Comparison of ENCODE assay signal across 23 mouse cellular contexts in the genomic region with DNA sequence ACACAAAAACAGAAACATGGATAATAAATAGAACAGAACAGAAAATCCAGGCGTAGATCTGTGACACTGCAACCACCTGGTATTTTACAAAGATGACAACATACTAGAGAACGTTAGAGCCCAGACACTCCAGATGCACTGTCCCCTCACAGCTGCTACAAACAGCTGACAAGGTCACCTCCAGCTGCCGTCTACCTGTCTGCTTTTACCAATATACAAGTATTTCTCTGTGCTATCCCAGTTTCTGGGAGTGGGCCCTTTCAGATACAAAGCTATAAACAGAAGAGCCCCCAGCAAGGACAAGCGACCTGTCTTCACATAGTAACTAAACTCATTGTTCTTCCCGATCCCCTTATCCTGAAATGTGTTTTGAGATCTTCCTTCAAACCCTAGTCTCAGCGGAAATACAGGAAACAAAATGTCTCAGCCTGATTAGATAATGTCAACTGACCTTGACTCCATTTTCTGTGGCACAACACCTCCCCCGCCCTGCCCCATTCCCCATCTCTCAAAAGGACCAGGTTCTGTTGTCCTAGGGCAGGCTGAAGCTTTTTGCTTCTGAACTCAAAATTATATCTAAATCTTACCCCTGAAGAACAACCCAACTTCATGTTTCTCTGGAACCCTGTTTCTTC. TPM values are rescaled to one million over a fixed set of nuclear protein-coding genes. Genes with fewer than 3 reads are reported as not detected.
DNase-seq lines count a peak whose midpoint lies in the region; ATAC-seq and TF ChIP-seq lines count a peak whose summit lies in the region.
"Had no signal": no experiment of that assay in that cellular context is flagged by ENCODE, and none has a peak within 500 bp of the region (broad histone marks: within the 10 kb centered on the region; RNA-seq: fewer than 3 reads in every experiment).

No protein-coding gene starts in this region.

- ATAC-seq in heart, embryonic 11.5 days (replicated peaks; ENCODE audit: insufficient number of reproducible peaks, low FRiP score, low TSS enrichment), result no peak
- ATAC-seq in liver, embryonic 12.5 days, result no peak
- no peak for ATAC-seq in liver, postnatal 0 days
- peak; percentile 45 for ATAC-seq in megakaryocyte-erythroid progenitor cell, adult 5-6 weeks (replicated peaks; ENCODE audit: low FRiP score, low TSS enrichment, poor library complexity, severe bottlenecking)
- ATAC-seq in hindbrain, embryonic 11.5 days (ENCODE audit: low FRiP score), result no peak
- ATAC-seq: forebrain, embryonic 14.5 days; midbrain, embryonic 13.5 days had no signal

- H3K4me2 ChIP-seq in heart, embryonic 11.5 days, result no peak overlapping the region
- H3K4me2 ChIP-seq in liver, embryonic 12.5 days, result peak overlapping the region; percentile 7; the same call in 1 of the 2 replicates
- no peak overlapping the region for H3K4me2 ChIP-seq in liver, postnatal 0 days (ENCODE audit: low read depth, low read length)
- no peak overlapping the region for H3K4me2 ChIP-seq in hindbrain, embryonic 11.5 days (replicated peaks; ENCODE audit: low read depth, low read length)
- H3K4me2 ChIP-seq: hindbrain, embryonic 14.5 days; limb, embryonic 13.5 days; liver, embryonic 15.5 days; lung, embryonic 15.5 days; midbrain, embryonic 13.5 days had no signal

- H3K9ac ChIP-seq in heart, embryonic 11.5 days (ENCODE audit: low read depth, low read length), result no peak overlapping the region
- H3K9ac ChIP-seq in liver, embryonic 12.5 days, result no peak overlapping the region
- H3K9ac ChIP-seq in liver, postnatal 0 days (replicated peaks), result no peak overlapping the region
- no peak overlapping the region for H3K9ac ChIP-seq in hindbrain, embryonic 11.5 days (ENCODE audit: low read depth, low read length)
- H3K9ac ChIP-seq: hindbrain, embryonic 14.5 days; limb, embryonic 13.5 days; liver, embryonic 15.5 days; lung, embryonic 15.5 days; midbrain, embryonic 13.5 days had no signal

- H3K4me3 ChIP-seq in heart, embryonic 11.5 days (ENCODE audit: low read depth, low read length), result no peak overlapping the region
- no peak overlapping the region for H3K4me3 ChIP-seq in liver, embryonic 12.5 days
- no peak overlapping the region for H3K4me3 ChIP-seq in liver, postnatal 0 days (ENCODE audit: low read depth, low read length)
- no peak overlapping the region for H3K4me3 ChIP-seq in hindbrain, embryonic 11.5 days (ENCODE audit: low read depth, low read length)
- H3K4me3 ChIP-seq: gastrocnemius, adult 2 months; limb, embryonic 13.5 days; liver, embryonic 15.5 days; lung, embryonic 15.5 days; midbrain, embryonic 13.5 days had no signal

- no peak for TF ChIP-seq CTCF in liver, postnatal 0 days (IDR thresholded peaks at IDR 0.05; ENCODE audit: low read depth)

- intact Hi-C loops in heart, postnatal 36 days (cut with DNase I), result no loop called here

- H3K36me3 ChIP-seq in heart, embryonic 11.5 days (ENCODE audit: control insufficient read depth, insufficient read depth, low read length), result peaks cover 13% of the 10 kb centered on the region
- peaks cover 26% of the 10 kb centered on the region for H3K36me3 ChIP-seq in liver, embryonic 12.5 days
- H3K36me3 ChIP-seq in liver, postnatal 0 days (replicated peaks; ENCODE audit: insufficient read depth, low read length), result peaks cover 18% of the 10 kb centered on the region
- H3K36me3 ChIP-seq in hindbrain, embryonic 11.5 days (ENCODE audit: control insufficient read depth, insufficient read depth, low read length), result peaks cover 4% of the 10 kb centered on the region; the same call in 1 of the 2 replicates

- H3K9me3 ChIP-seq in heart, embryonic 11.5 days (replicated peaks; ENCODE audit: control insufficient read depth, low read length), result peaks cover 3% of the 10 kb centered on the region; the same call in 1 of the 2 replicates
- H3K9me3 ChIP-seq in liver, embryonic 12.5 days (replicated peaks), result peaks cover 9% of the 10 kb centered on the region
- peaks cover 5% of the 10 kb centered on the region; the same call in 1 of the 2 replicates for H3K9me3 ChIP-seq in liver, postnatal 0 days (ENCODE audit: low read length)
- no peaks in the 10 kb centered on the region for H3K9me3 ChIP-seq in hindbrain, embryonic 11.5 days (ENCODE audit: control insufficient read depth, low read length)
- H3K9me3 ChIP-seq: liver, embryonic 15.5 days; lung, embryonic 15.5 days; midbrain, embryonic 13.5 days had no signal

- WGBS in heart, embryonic 11.5 days (ENCODE audit: insufficient replicate concordance), result 35% methylated on average over 7 of the region's 7 CpGs
- 10% methylated on average over 7 of the region's 7 CpGs for WGBS in liver, embryonic 12.5 days (ENCODE audit: insufficient replicate concordance)
- 22% methylated on average over 7 of the region's 7 CpGs for WGBS in liver, postnatal 0 days (ENCODE audit: insufficient replicate concordance)
- 78% methylated on average over 7 of the region's 7 CpGs for WGBS in hindbrain, embryonic 11.5 days

- H3K27ac ChIP-seq in heart, embryonic 11.5 days (ENCODE audit: low read depth, low read length), result peak overlapping the region; percentile 41; the same call in 1 of the 2 replicates
- no peak overlapping the region for H3K27ac ChIP-seq in liver, embryonic 12.5 days
- no peak overlapping the region for H3K27ac ChIP-seq in liver, postnatal 0 days (ENCODE audit: low read depth)
- no peak overlapping the region for H3K27ac ChIP-seq in hindbrain, embryonic 11.5 days (ENCODE audit: low read depth, low read length)
- H3K27ac ChIP-seq: gastrocnemius, adult 2 months; hindbrain, embryonic 14.5 days; limb, embryonic 13.5 days; lung, embryonic 15.5 days; midbrain, embryonic 13.5 days had no signal

- peaks cover 16% of the 10 kb centered on the region for H3K4me1 ChIP-seq in heart, embryonic 11.5 days (ENCODE audit: control insufficient read depth, insufficient read depth, low read length)
- H3K4me1 ChIP-seq in liver, embryonic 12.5 days, result peaks cover 15% of the 10 kb centered on the region
- no peaks in the 10 kb centered on the region; the same call in 1 of the 2 replicates for H3K4me1 ChIP-seq in liver, postnatal 0 days (ENCODE audit: insufficient read depth)
- H3K4me1 ChIP-seq in hindbrain, embryonic 11.5 days (replicated peaks; ENCODE audit: control insufficient read depth, insufficient read depth, low read length), result no peaks in the 10 kb centered on the region
- H3K4me1 ChIP-seq: lung, embryonic 15.5 days; midbrain, embryonic 13.5 days had no signal

- no peaks in the 10 kb centered on the region for H3K27me3 ChIP-seq in heart, embryonic 11.5 days (ENCODE audit: control insufficient read depth, insufficient read depth, low read length)
- H3K27me3 ChIP-seq in liver, embryonic 12.5 days (replicated peaks), result no peaks in the 10 kb centered on the region
- no peaks in the 10 kb centered on the region for H3K27me3 ChIP-seq in liver, postnatal 0 days (ENCODE audit: insufficient read depth, low read length)
- no peaks in the 10 kb centered on the region for H3K27me3 ChIP-seq in hindbrain, embryonic 11.5 days (ENCODE audit: control insufficient read depth, insufficient read depth, low read length)
- H3K27me3 ChIP-seq: limb, embryonic 13.5 days; liver, embryonic 15.5 days; lung, embryonic 15.5 days; midbrain, embryonic 13.5 days had no signal

- TF ChIP-seq EP300 in liver, postnatal 0 days (IDR thresholded peaks at IDR 0.05; ENCODE audit: low read depth), result no peak

- DNase-seq in heart, postnatal 36 days, result no peak
- DNase-seq in liver, postnatal 0 days, result no peak
- peak; percentile 25 for DNase-seq in R1 (ENCODE audit: low read depth, low spot score)
- DNase-seq in hindbrain, embryonic 11.5 days (ENCODE audit: low spot score), result no peak
- DNase-seq: adrenal gland, postnatal 14 days; B cell, adult 2 months; cerebellum, adult 11 months; cerebellum, adult 9-10 months; cerebellum, postnatal 36 days; gastrocnemius, adult 2 months; gastrocnemius, postnatal 36 days; kidney, adult 11 months; kidney, postnatal 14 days; thymus, adult 2 months had no signal

RNA-seq across cellular contexts. Expression of a gene that starts 16.0 kb away (rescaled TPM):
- 396 and 399 TPM in 2 replicates for polyA plus RNA-seq in heart, embryonic 11.5 days (2014; fragmentation: Nextera tagmentation; extraction: Ambion mirVana)
- total RNA-seq in heart, postnatal 36 days (2021), result 10 to 100 TPM; 61.7 to 69.7 TPM
- 307 and 311 TPM in 2 replicates for polyA plus RNA-seq in liver, embryonic 12.5 days (2016; fragmentation: Nextera tagmentation; extraction: Ambion mirVana)
- polyA plus RNA-seq in liver, postnatal 0 days (2015; fragmentation: Nextera tagmentation; extraction: Ambion mirVana), result 169 and 174 TPM in 2 replicates
- total RNA-seq in megakaryocyte-erythroid progenitor cell, adult 5-6 weeks (2014; fragmentation: Nextera tagmentation), result 292 and 301 TPM in 2 replicates
- 423 and 530 TPM in 2 replicates for total RNA-seq in megakaryocyte-erythroid progenitor cell, adult 5-6 weeks (2017)
- polyA plus RNA-seq in hindbrain, embryonic 11.5 days (2014; fragmentation: Nextera tagmentation; extraction: Ambion mirVana), result 660 and 672 TPM in 2 replicates

RNA-seq across cellular contexts. Expression of a gene that starts 16.5 kb away (rescaled TPM):
- polyA plus RNA-seq in heart, embryonic 11.5 days (2014; fragmentation: Nextera tagmentation; extraction: Ambion mirVana), result 856 and 1,080 TPM in 2 replicates
- 100 to 1,000 TPM; 408 to 439 TPM for total RNA-seq in heart, postnatal 36 days (2021)
- 1,236 and 1,328 TPM in 2 replicates for polyA plus RNA-seq in liver, embryonic 12.5 days (2016; fragmentation: Nextera tagmentation; extraction: Ambion mirVana)
- polyA plus RNA-seq in liver, postnatal 0 days (2015; fragmentation: Nextera tagmentation; extraction: Ambion mirVana), result 546 and 587 TPM in 2 replicates
- total RNA-seq in megakaryocyte-erythroid progenitor cell, adult 5-6 weeks (2014; fragmentation: Nextera tagmentation), result 1,156 and 1,577 TPM in 2 replicates
- 1,688 and 2,170 TPM in 2 replicates for total RNA-seq in megakaryocyte-erythroid progenitor cell, adult 5-6 weeks (2017)
- polyA plus RNA-seq in hindbrain, embryonic 11.5 days (2014; fragmentation: Nextera tagmentation; extraction: Ambion mirVana), result 1,561 and 1,692 TPM in 2 replicates

RNA-seq across cellular contexts. Expression of a gene that starts 37.5 kb away (rescaled TPM):
- 23.0 and 26.1 TPM in 2 replicates for polyA plus RNA-seq in heart, embryonic 11.5 days (2014; fragmentation: Nextera tagmentation; extraction: Ambion mirVana)
- 10 to 100 TPM; 11.7 to 12.6 TPM for total RNA-seq in heart, postnatal 36 days (2021)
- 5.2 and 5.4 TPM in 2 replicates for polyA plus RNA-seq in liver, embryonic 12.5 days (2016; fragmentation: Nextera tagmentation; extraction: Ambion mirVana)
- 15.3 and 17.7 TPM in 2 replicates for polyA plus RNA-seq in liver, postnatal 0 days (2015; fragmentation: Nextera tagmentation; extraction: Ambion mirVana)
- 17.0 and 36.2 TPM in 2 replicates for total RNA-seq in megakaryocyte-erythroid progenitor cell, adult 5-6 weeks (2014; fragmentation: Nextera tagmentation)
- total RNA-seq in megakaryocyte-erythroid progenitor cell, adult 5-6 weeks (2017), result 16.2 and 55.9 TPM in 2 replicates
- polyA plus RNA-seq in hindbrain, embryonic 11.5 days (2014; fragmentation: Nextera tagmentation; extraction: Ambion mirVana), result 45.3 and 47.6 TPM in 2 replicates

RNA-seq across cellular contexts. Expression of a gene that starts 53.7 kb away (rescaled TPM):
- 3.4 and 4.7 TPM in 2 replicates for polyA plus RNA-seq in heart, embryonic 11.5 days (2014; fragmentation: Nextera tagmentation; extraction: Ambion mirVana)
- under 1 TPM; 0.35 to 0.36 TPM for total RNA-seq in heart, postnatal 36 days (2021)
- 0.23 and 0.29 TPM in 2 replicates for polyA plus RNA-seq in liver, embryonic 12.5 days (2016; fragmentation: Nextera tagmentation; extraction: Ambion mirVana)
- 0.15 and 0.16 TPM in 2 replicates for polyA plus RNA-seq in liver, postnatal 0 days (2015; fragmentation: Nextera tagmentation; extraction: Ambion mirVana)
- total RNA-seq in megakaryocyte-erythroid progenitor cell, adult 5-6 weeks (2014; fragmentation: Nextera tagmentation), result not detected in 2 replicates
- total RNA-seq in megakaryocyte-erythroid progenitor cell, adult 5-6 weeks (2017), result not detected in 2 replicates
- polyA plus RNA-seq in hindbrain, embryonic 11.5 days (2014; fragmentation: Nextera tagmentation; extraction: Ambion mirVana), result 2.6 and 2.7 TPM in 2 replicates
- total RNA-seq: gastrocnemius, adult 2 months had no signal
